Mouse (Mus musculus) lung, postnatal 0 days (tissue): ENCODE measurements around the gene Srebf2. TPM values are rescaled to one million over a fixed set of nuclear protein-coding genes. Genes with fewer than 3 reads are reported as not detected.

Source experiments
- ATAC-seq: fragments of 200-750 bp; cut with Nextera tagmentation; 2 replicates; pipeline ENCODE4 v1.8.0; 2017; ENCODE audit warnings: moderate library complexity
- DNase-seq: peaks from one replicate; pipeline ENCODE4 v3.0.0-alpha.2; 2016; ENCODE audit warnings: low spot score
- H3K27ac ChIP-seq: fragments of 300-500 bp; sonication (generic); 2 replicates; pipeline ENCODE4 v1.5.1; 2014; ENCODE audit warnings: antibody characterized with exemption, mild to moderate bottlenecking, low read length, mixed read lengths
- H3K27me3 ChIP-seq: fragments of 300-500 bp; sonication (generic); replicated peaks from 2 replicates; pipeline ENCODE4 v1.6.1; 2014; ENCODE audit warnings: low read length, mixed read lengths; ENCODE audit not compliant: insufficient read depth
- H3K36me3 ChIP-seq: fragments of 300-500 bp; sonication (generic); 2 replicates; pipeline ENCODE4 v1.6.1; 2014; ENCODE audit warnings: low read length, mixed read lengths; ENCODE audit not compliant: insufficient read depth
- H3K4me1 ChIP-seq: fragments of 300-500 bp; sonication (generic); 2 replicates; pipeline ENCODE4 v1.6.1; 2014; ENCODE audit warnings: antibody characterized with exemption, low read depth, low read length, mixed read lengths; ENCODE audit not compliant: insufficient read depth
- H3K4me2 ChIP-seq: fragments of 300-500 bp; sonication (generic); replicated peaks from 2 replicates; pipeline ENCODE4 v1.6.1; 2014; ENCODE audit warnings: low read depth, mild to moderate bottlenecking, low read length, moderate library complexity, mixed read lengths
- H3K4me3 ChIP-seq: fragments of 300-500 bp; sonication (generic); 2 replicates; pipeline ENCODE4 v1.5.1; 2014; ENCODE audit warnings: low read depth, low read length
- H3K9ac ChIP-seq: fragments of 300-500 bp; sonication (generic); replicated peaks from 2 replicates; pipeline ENCODE4 v1.6.1; 2014; ENCODE audit warnings: low read depth, mild to moderate bottlenecking
- H3K9me3 ChIP-seq: fragments of 300-500 bp; sonication (generic); 2 replicates; pipeline ENCODE4 v1.6.1; 2016; ENCODE audit warnings: low read length, mixed read lengths
- CTCF ChIP-seq: IDR thresholded peaks from 2 replicates; pipeline ENCODE4 v1.5.1; 2016; ENCODE audit warnings: antibody characterized with exemption, mild to moderate bottlenecking
- EP300 ChIP-seq: IDR thresholded peaks from 2 replicates; pipeline ENCODE4 v1.6.1; 2016; ENCODE audit warnings: antibody characterized with exemption, mild to moderate bottlenecking, control low read depth
- WGBS: fragments of 180-500 bp; shearing (Covaris S2); extraction: QIAGEN DNeasy Blood & Tissue Kit; methylation state at CpG from one replicate; pipeline ENCODE4 v1.1.7; 2014; 5-methylcytosine and 5-hydroxymethylcytosine counted together
- polyA plus RNA-seq: library from polyadenylated mRNA; unstranded; fragments of >200 nt; fragmentation: Nextera tagmentation; extraction: Ambion mirVana; gene quantifications from 2 replicates; pipeline ENCODE4 v1.2.1, GENCODE M21; 2015

The Srebf2 gene
- polyA plus RNA-seq, 1 experiment from 2014 or later, result 115 TPM

DNA sequence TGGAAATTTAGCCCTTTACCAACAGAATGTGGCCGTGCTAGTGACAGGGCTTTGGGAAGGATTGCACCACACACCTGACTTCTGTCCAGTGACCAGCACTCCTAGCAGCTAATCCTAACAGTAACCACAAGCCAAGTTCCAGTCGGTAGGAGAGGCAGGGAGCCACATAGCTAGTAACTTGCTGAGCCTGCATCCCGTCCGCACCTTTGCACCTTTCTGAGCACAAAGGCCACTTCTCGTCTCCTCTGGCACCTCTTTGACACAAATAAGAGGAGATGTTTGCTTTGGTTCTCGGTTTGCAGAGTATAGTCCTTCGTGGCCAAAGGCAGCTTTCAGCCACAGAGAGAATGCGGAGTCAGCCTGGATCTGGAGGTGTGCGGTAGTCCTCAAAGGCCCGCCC, 37.7 kb downstream of the Srebf2 start:
- peaks cover 75% of the 10 kb centered on the region for H3K36me3 ChIP-seq
- H3K27ac ChIP-seq, result no peak overlapping the region
- H3K4me2 ChIP-seq, result no peak overlapping the region
- H3K4me1 ChIP-seq, result no peaks in the 10 kb centered on the region
- WGBS, result 64% methylated on average over 10 of the region's 10 CpGs
- no peak overlapping the region for H3K9ac ChIP-seq
- ATAC-seq, result 0 out of 2 replicates have a peak, but pooled peaks have one; percentile 16
- H3K4me3 ChIP-seq, result no peak overlapping the region
- TF ChIP-seq CTCF (no peak), EP300 (no peak)
- H3K9me3 ChIP-seq, result no peaks in the 10 kb centered on the region
- H3K27me3 ChIP-seq, result no peaks in the 10 kb centered on the region
- no peak for DNase-seq

DNA sequence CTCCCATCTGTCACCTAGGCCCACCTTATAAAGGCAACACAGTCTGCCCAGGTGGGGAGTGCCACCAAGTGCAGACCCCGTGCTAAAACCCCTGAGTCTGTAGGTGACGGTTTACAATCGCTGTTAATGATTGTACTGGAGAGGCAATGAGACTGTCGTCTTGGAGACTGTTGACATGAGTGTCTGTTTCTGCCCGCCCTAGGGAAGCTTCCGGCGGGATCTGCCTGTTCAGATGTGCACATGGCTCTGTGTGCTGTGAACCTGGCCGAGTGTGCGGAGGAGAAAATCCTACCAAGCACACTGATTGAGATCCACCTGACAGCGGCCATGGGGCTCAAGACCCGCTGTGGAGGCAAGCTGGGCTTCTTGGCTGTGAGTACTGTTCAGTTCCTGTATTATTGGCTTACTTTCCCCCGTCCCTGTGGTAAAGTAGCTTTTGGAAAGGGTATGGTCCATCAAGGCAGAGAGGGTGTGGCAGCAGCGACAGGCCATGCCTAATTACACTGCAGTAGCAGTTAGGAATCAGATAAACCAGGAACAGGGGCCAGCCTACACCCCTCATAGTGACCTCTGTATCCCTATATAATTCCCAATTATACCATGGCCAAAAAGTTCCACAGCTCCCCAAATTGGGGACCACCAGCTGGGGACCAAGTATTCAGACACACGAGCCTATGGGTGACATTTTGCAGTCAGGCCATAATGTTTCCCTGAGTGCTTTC, 38.2 kb downstream of the Srebf2 start:
- Histone ChIP-seq H3K4me1 (no peaks in the 10 kb centered on the region), H3K27ac (no peak overlapping the region)
- 85% methylated on average over 14 of the region's 14 CpGs for WGBS

DNA sequence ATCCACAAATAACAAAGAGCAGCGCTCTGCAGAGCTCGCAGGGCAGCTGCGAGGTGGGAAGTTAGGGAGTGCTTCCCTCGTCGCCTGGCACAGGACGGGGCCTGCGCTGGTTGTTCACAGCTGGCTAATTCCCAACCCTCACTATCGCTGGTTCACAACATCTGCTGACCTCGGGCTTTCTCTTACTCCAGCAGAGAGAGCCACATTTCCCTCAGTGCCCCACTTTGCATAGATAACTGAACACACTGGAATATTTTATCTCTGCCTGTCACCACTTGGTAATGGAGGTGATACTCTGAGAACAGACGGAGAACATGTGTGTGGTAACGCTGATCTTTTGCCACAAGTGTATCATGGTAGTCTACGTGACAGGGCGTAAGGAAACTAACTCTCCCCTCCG, 39.1 kb downstream of the Srebf2 start:
- Histone ChIP-seq H3K4me3 (no peak overlapping the region), H3K27ac (no peak overlapping the region), H3K4me2 (no peak overlapping the region), H3K27me3 (no peaks in the 10 kb centered on the region), H3K9me3 (no peaks in the 10 kb centered on the region), H3K36me3 (peaks cover 65% of the 10 kb centered on the region), H3K9ac (no peak overlapping the region), H3K4me1 (no peaks in the 10 kb centered on the region)
- ATAC-seq, result no peak
- WGBS, result 78% methylated on average over 14 of the region's 14 CpGs
- no peak for DNase-seq
- TF ChIP-seq EP300 (no peak), CTCF (no peak)

More for the DNA sequence above, 38.2 kb downstream of the Srebf2 start:
- no peak overlapping the region for H3K9ac ChIP-seq
- TF ChIP-seq EP300 (no peak), CTCF (no peak)
- H3K4me2 ChIP-seq, result no peak overlapping the region
- ATAC-seq (no peak), DNase-seq (no peak)
- H3K9me3 ChIP-seq, result no peaks in the 10 kb centered on the region
- no peak overlapping the region for H3K4me3 ChIP-seq
- peaks cover 69% of the 10 kb centered on the region for H3K36me3 ChIP-seq
- no peaks in the 10 kb centered on the region for H3K27me3 ChIP-seq

DNA sequence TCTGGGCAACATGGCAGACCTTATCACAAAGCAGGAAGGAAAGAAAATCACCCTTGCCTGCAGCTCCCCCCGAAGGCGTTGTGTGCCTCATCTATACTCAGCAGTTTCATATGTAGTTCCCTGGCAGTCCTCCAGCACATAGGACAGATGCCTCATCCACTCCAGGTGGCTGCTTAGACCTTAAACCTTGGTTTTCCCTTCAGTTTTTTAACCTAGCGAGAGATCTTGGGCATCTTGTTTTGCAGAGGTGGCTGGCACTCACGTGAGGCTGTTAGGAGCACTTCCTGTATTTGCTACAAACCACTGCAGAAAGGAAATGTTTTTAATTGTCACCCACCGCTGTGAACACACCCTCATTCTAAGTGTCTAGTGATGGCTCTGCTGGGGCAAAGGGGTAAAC, 40.0 kb downstream of the Srebf2 start:
- no peak for DNase-seq
- Histone ChIP-seq H3K4me2 (no peak overlapping the region), H3K27me3 (no peaks in the 10 kb centered on the region), H3K9ac (no peak overlapping the region), H3K9me3 (no peaks in the 10 kb centered on the region), H3K4me3 (no peak overlapping the region), H3K36me3 (peaks cover 59% of the 10 kb centered on the region), H3K27ac (no peak overlapping the region), H3K4me1 (no peaks in the 10 kb centered on the region)
- ATAC-seq, result no peak
- TF ChIP-seq CTCF (no peak), EP300 (no peak)
- 70% methylated on average over 5 of the region's 5 CpGs for WGBS

DNA sequence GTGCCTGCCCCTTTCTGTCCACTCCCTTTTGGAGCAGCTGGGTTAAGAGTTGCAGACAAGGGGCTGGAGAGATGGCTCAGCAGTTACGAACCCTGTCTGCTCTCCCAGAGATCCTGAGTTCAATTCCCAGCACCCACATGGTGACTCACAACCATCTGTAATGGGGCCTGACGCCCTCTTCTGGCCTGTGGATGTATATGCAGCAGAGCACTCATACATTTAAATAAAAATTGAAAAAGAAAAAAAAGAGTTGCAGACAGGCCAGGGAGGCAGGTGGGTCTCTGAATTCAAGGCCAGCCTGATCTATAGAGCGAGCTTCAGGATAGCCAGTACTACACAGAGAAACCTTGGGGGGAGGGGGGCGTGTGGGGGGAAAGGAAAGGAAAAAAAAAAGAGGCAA, 40.4 kb downstream of the Srebf2 start:
- Histone ChIP-seq H3K36me3 (peaks cover 54% of the 10 kb centered on the region), H3K27me3 (no peaks in the 10 kb centered on the region), H3K4me3 (no peak overlapping the region), H3K9ac (no peak overlapping the region), H3K27ac (no peak overlapping the region), H3K4me1 (no peaks in the 10 kb centered on the region), H3K4me2 (no peak overlapping the region), H3K9me3 (no peaks in the 10 kb centered on the region)
- DNase-seq (no peak), ATAC-seq (no peak)
- 81% methylated on average over 4 of the region's 4 CpGs for WGBS
- TF ChIP-seq EP300, result no peak
- TF ChIP-seq CTCF, result no peak; the same call in 1 of the 2 replicates

DNA sequence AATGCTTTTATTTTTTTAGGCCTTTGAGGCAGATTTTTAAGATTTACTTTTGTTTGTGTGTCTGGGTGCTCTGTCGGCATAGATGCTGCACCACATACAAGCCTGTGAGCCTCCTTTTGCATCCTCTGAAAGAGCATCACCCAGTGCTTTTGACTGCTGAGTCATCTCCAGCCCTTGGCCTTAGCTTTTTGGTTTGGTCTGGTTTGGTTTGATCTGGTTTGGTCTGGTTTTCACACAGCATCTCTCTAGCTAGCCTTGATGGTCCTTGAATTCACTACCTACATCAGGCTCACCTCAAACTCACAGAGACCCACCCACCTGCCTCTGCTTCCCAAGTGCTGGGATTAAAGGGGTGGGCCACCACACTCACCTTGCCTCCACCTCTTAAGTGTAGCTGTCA, 40.9 kb downstream of the Srebf2 start:
- 86% methylated on average over 1 of the region's 1 CpGs for WGBS
- Histone ChIP-seq H3K27me3 (no peaks in the 10 kb centered on the region), H3K36me3 (peaks cover 56% of the 10 kb centered on the region), H3K9me3 (no peaks in the 10 kb centered on the region), H3K4me2 (no peak overlapping the region), H3K4me3 (no peak overlapping the region), H3K27ac (no peak overlapping the region), H3K4me1 (no peaks in the 10 kb centered on the region), H3K9ac (no peak overlapping the region)
- no peak for DNase-seq
- TF ChIP-seq EP300 (no peak), CTCF (no peak)
- no peak for ATAC-seq
